Mouse (Mus musculus) ES-CJ7 (cell line): ENCODE data around the gene Rpn1.
A peak's percentile ranks its signal among the peaks of the same experiment; 100 is the strongest.
"Not testable (repeated sequence)": the region's sequence is repeated elsewhere in the genome, so short reads cannot be mapped to it uniquely, and the experiment has no call there.

ENCODE experiments used
- DNase-seq: peaks from one replicate; pipeline ENCODE4 v3.0.0; 2011; ENCODE audit warnings: low read depth, low spot score

Gene Rpn1

GRCm38 (mm10) chr6:88120813-88121212 is 36.5 kb downstream of the Rpn1 start:
- no peak for DNase-seq

- no peak for DNase-seq
These were observed 37.5 kb downstream of the Rpn1 start for GRCm38 (mm10) chr6:88121781-88122180.

GRCm38 (mm10) chr6:88123150-88123857 is 39.0 kb downstream of the Rpn1 start:
- peak; percentile 89 for DNase-seq

GRCm38 (mm10) chr6:88123858-88124261 is 39.6 kb downstream of the Rpn1 start:
- peak; percentile 96 for DNase-seq

- peak; percentile 74 for DNase-seq
These were observed 40.3 kb downstream of the Rpn1 start for GRCm38 (mm10) chr6:88124551-88124950.

- DNase-seq = not testable (repeated sequence)
These were observed 41.5 kb downstream of the Rpn1 start for GRCm38 (mm10) chr6:88125815-88126214.

- no peak for DNase-seq
These were observed 47.2 kb downstream of the Rpn1 start for GRCm38 (mm10) chr6:88131521-88131920.

- no peak for DNase-seq
These were observed 47.8 kb downstream of the Rpn1 start for GRCm38 (mm10) chr6:88132051-88132450.

GRCm38 (mm10) chr6:88133061-88133460 is 48.8 kb downstream of the Rpn1 start:
- DNase-seq = no peak

- no peak for DNase-seq
These were observed 49.6 kb downstream of the Rpn1 start for GRCm38 (mm10) chr6:88133878-88134277.

- peak; percentile 40 for DNase-seq
These were observed 51.9 kb downstream of the Rpn1 start for GRCm38 (mm10) chr6:88136201-88136631.

- DNase-seq = no peak
These were observed 54.2 kb downstream of the Rpn1 start for GRCm38 (mm10) chr6:88138485-88138884.

- no peak for DNase-seq
These were observed 56.0 kb downstream of the Rpn1 start for GRCm38 (mm10) chr6:88140264-88140663.

- no peak for DNase-seq
These were observed 61.5 kb downstream of the Rpn1 start for GRCm38 (mm10) chr6:88145793-88146192.

- no peak for DNase-seq
These were observed 62.3 kb downstream of the Rpn1 start for GRCm38 (mm10) chr6:88146576-88146975.

- no peak for DNase-seq
These were observed 63.2 kb downstream of the Rpn1 start for GRCm38 (mm10) chr6:88147411-88148003.

GRCm38 (mm10) chr6:88151335-88151734 is 67.1 kb downstream of the Rpn1 start:
- peak; percentile 90 for DNase-seq

- DNase-seq = peak; percentile 53
These were observed 67.9 kb downstream of the Rpn1 start for GRCm38 (mm10) chr6:88152127-88152705.

GRCm38 (mm10) chr6:88152979-88153378 is 68.7 kb downstream of the Rpn1 start:
- peak; percentile 78 for DNase-seq
